Mouse (Mus musculus): ENCODE results near the gene Ctf2. TPM values are rescaled to one million over a fixed set of nuclear protein-coding genes. Genes with fewer than 3 reads are reported as not detected.
"Not testable (repeated sequence)": the region's sequence is repeated elsewhere in the genome, so short reads cannot be mapped to it uniquely, and the experiment has no call there.

The Ctf2 gene
- polyA plus RNA-seq, 1 experiment from 2014 or later, result 0.32 TPM

GRCm38 (mm10) chr7:127707957-127708206 is 24.1 kb downstream of the Ctf2 start:
- peaks cover 10% of the 10 kb centered on the region for H3K36me3 ChIP-seq (ENCODE audit: control insufficient read depth, insufficient read depth, low read length)
- 2% methylated on average over 5 of the region's 5 CpGs for WGBS
- no peak for ATAC-seq (ENCODE audit: insufficient number of reproducible peaks, low FRiP score, low TSS enrichment, low read depth)

GRCm38 (mm10) chr7:127707045-127707956 is 24.7 kb downstream of the Ctf2 start:
- peaks cover 20% of the 10 kb centered on the region for H3K4me1 ChIP-seq (ENCODE audit: control insufficient read depth, insufficient read depth, low read length)
- peak overlapping the region; percentile 95 for H3K27ac ChIP-seq (replicated peaks; ENCODE audit: low read depth, low read length)
- ATAC-seq (ENCODE audit: insufficient number of reproducible peaks, low FRiP score, low TSS enrichment, low read depth) (peak; percentile 35; the same call in 1 of the 2 replicates), DNase-seq (ENCODE audit: low spot score) (peak; percentile 69)
- no peaks in the 10 kb centered on the region for H3K27me3 ChIP-seq (ENCODE audit: control insufficient read depth, insufficient read depth, low read length)
- WGBS, result 13% methylated on average over 22 of the region's 22 CpGs
- peak overlapping the region; percentile 68 for H3K4me3 ChIP-seq (ENCODE audit: low read depth, low read length)
- H3K36me3 ChIP-seq (ENCODE audit: control insufficient read depth, insufficient read depth, low read length), result peaks cover 10% of the 10 kb centered on the region
- H3K4me2 ChIP-seq (ENCODE audit: low read depth, severe bottlenecking), result peak overlapping the region; percentile 86
- no peaks in the 10 kb centered on the region for H3K9me3 ChIP-seq (ENCODE audit: control insufficient read depth, low read length)
- peak overlapping the region; percentile 82 for H3K9ac ChIP-seq (ENCODE audit: low read length)

More at GRCm38 (mm10) chr7:127707957-127708206, 24.1 kb downstream of the Ctf2 start:
- Histone ChIP-seq H3K4me2 (ENCODE audit: low read depth, severe bottlenecking) (peak overlapping the region; percentile 86), H3K4me1 (ENCODE audit: control insufficient read depth, insufficient read depth, low read length) (peaks cover 20% of the 10 kb centered on the region), H3K9ac (ENCODE audit: low read length) (peak overlapping the region; percentile 82), H3K27ac (replicated peaks; ENCODE audit: low read depth, low read length) (peak overlapping the region; percentile 95), H3K27me3 (ENCODE audit: control insufficient read depth, insufficient read depth, low read length) (no peaks in the 10 kb centered on the region), H3K4me3 (ENCODE audit: low read depth, low read length) (peak overlapping the region; percentile 68), H3K9me3 (ENCODE audit: control insufficient read depth, low read length) (no peaks in the 10 kb centered on the region)
- no peak for DNase-seq (ENCODE audit: low spot score)

- H3K36me3 ChIP-seq (ENCODE audit: control insufficient read depth, insufficient read depth, low read length), result peaks cover 10% of the 10 kb centered on the region
- DNase-seq (ENCODE audit: low spot score) (no peak), ATAC-seq (ENCODE audit: insufficient number of reproducible peaks, low FRiP score, low TSS enrichment, low read depth) (no peak)
- no peak overlapping the region for H3K4me3 ChIP-seq (ENCODE audit: low read depth, low read length)
- 75% methylated on average over 4 of the region's 4 CpGs for WGBS
- no peak overlapping the region for H3K27ac ChIP-seq (replicated peaks; ENCODE audit: low read depth, low read length)
- no peaks in the 10 kb centered on the region for H3K27me3 ChIP-seq (ENCODE audit: control insufficient read depth, insufficient read depth, low read length)
- H3K9me3 ChIP-seq (ENCODE audit: control insufficient read depth, low read length), result no peaks in the 10 kb centered on the region
- H3K4me2 ChIP-seq (ENCODE audit: low read depth, severe bottlenecking), result no peak overlapping the region
- H3K9ac ChIP-seq (ENCODE audit: low read length), result no peak overlapping the region
- peaks cover 11% of the 10 kb centered on the region for H3K4me1 ChIP-seq (ENCODE audit: control insufficient read depth, insufficient read depth, low read length)
These were observed 26.3 kb downstream of the Ctf2 start for GRCm38 (mm10) chr7:127705706-127706105.

- WGBS, result 89% methylated on average over 6 of the region's 6 CpGs
- ATAC-seq (ENCODE audit: insufficient number of reproducible peaks, low FRiP score, low TSS enrichment, low read depth) (no peak), DNase-seq (ENCODE audit: low spot score) (no peak)
- Histone ChIP-seq H3K27ac (replicated peaks; ENCODE audit: low read depth, low read length) (no peak overlapping the region), H3K9me3 (ENCODE audit: control insufficient read depth, low read length) (no peaks in the 10 kb centered on the region), H3K27me3 (ENCODE audit: control insufficient read depth, insufficient read depth, low read length) (no peaks in the 10 kb centered on the region), H3K4me3 (ENCODE audit: low read depth, low read length) (no peak overlapping the region), H3K4me2 (ENCODE audit: low read depth, severe bottlenecking) (no peak overlapping the region), H3K4me1 (ENCODE audit: control insufficient read depth, insufficient read depth, low read length) (peaks cover 11% of the 10 kb centered on the region; the same call in 1 of the 2 replicates), H3K9ac (ENCODE audit: low read length) (no peak overlapping the region), H3K36me3 (ENCODE audit: control insufficient read depth, insufficient read depth, low read length) (peaks cover 15% of the 10 kb centered on the region)
These were observed 27.4 kb downstream of the Ctf2 start for GRCm38 (mm10) chr7:127704598-127704997.

- peaks cover 15% of the 10 kb centered on the region for H3K36me3 ChIP-seq (ENCODE audit: control insufficient read depth, insufficient read depth, low read length)
- WGBS, result 94% methylated on average over 8 of the region's 8 CpGs
These were observed 28.3 kb downstream of the Ctf2 start for GRCm38 (mm10) chr7:127703561-127704178.

GRCm38 (mm10) chr7:127700712-127701331 is 31.1 kb downstream of the Ctf2 start:
- no peaks in the 10 kb centered on the region for H3K4me1 ChIP-seq (ENCODE audit: control insufficient read depth, insufficient read depth, low read length)
- DNase-seq (ENCODE audit: low spot score), result no peak
- no peak for ATAC-seq (ENCODE audit: insufficient number of reproducible peaks, low FRiP score, low TSS enrichment, low read depth)

More at GRCm38 (mm10) chr7:127703561-127704178, 28.3 kb downstream of the Ctf2 start:
- Histone ChIP-seq H3K4me2 (ENCODE audit: low read depth, severe bottlenecking) (no peak overlapping the region), H3K4me1 (ENCODE audit: control insufficient read depth, insufficient read depth, low read length) (peaks cover 8% of the 10 kb centered on the region; the same call in 1 of the 2 replicates), H3K9ac (ENCODE audit: low read length) (no peak overlapping the region), H3K27ac (replicated peaks; ENCODE audit: low read depth, low read length) (no peak overlapping the region), H3K27me3 (ENCODE audit: control insufficient read depth, insufficient read depth, low read length) (no peaks in the 10 kb centered on the region), H3K9me3 (ENCODE audit: control insufficient read depth, low read length) (no peaks in the 10 kb centered on the region), H3K4me3 (ENCODE audit: low read depth, low read length) (no peak overlapping the region)
- ATAC-seq (ENCODE audit: insufficient number of reproducible peaks, low FRiP score, low TSS enrichment, low read depth), result no peak
- no peak for DNase-seq (ENCODE audit: low spot score)

GRCm38 (mm10) chr7:127698986-127699385 is 33.0 kb downstream of the Ctf2 start:
- Histone ChIP-seq H3K27me3 (ENCODE audit: control insufficient read depth, insufficient read depth, low read length) (no peaks in the 10 kb centered on the region), H3K9me3 (ENCODE audit: control insufficient read depth, low read length) (no peaks in the 10 kb centered on the region), H3K4me1 (ENCODE audit: control insufficient read depth, insufficient read depth, low read length) (no peaks in the 10 kb centered on the region), H3K27ac (replicated peaks; ENCODE audit: low read depth, low read length) (no peak overlapping the region), H3K36me3 (ENCODE audit: control insufficient read depth, insufficient read depth, low read length) (peaks cover 5% of the 10 kb centered on the region; the same call in 1 of the 2 replicates), H3K9ac (ENCODE audit: low read length) (no peak overlapping the region), H3K4me2 (ENCODE audit: low read depth, severe bottlenecking) (no peak overlapping the region), H3K4me3 (ENCODE audit: low read depth, low read length) (no peak overlapping the region)
- ATAC-seq (ENCODE audit: insufficient number of reproducible peaks, low FRiP score, low TSS enrichment, low read depth) (no peak), DNase-seq (ENCODE audit: low spot score) (no peak)
- 87% methylated on average over 6 of the region's 6 CpGs for WGBS

More at GRCm38 (mm10) chr7:127700712-127701331, 31.1 kb downstream of the Ctf2 start:
- peaks cover 11% of the 10 kb centered on the region for H3K36me3 ChIP-seq (ENCODE audit: control insufficient read depth, insufficient read depth, low read length)
- no peaks in the 10 kb centered on the region for H3K9me3 ChIP-seq (ENCODE audit: control insufficient read depth, low read length)
- 88% methylated on average over 3 of the region's 3 CpGs for WGBS
- H3K27ac ChIP-seq (replicated peaks; ENCODE audit: low read depth, low read length), result no peak overlapping the region
- no peaks in the 10 kb centered on the region for H3K27me3 ChIP-seq (ENCODE audit: control insufficient read depth, insufficient read depth, low read length)
- no peak overlapping the region for H3K4me2 ChIP-seq (ENCODE audit: low read depth, severe bottlenecking)
- no peak overlapping the region for H3K9ac ChIP-seq (ENCODE audit: low read length)
- no peak overlapping the region for H3K4me3 ChIP-seq (ENCODE audit: low read depth, low read length)

- H3K27me3 ChIP-seq (ENCODE audit: control insufficient read depth, insufficient read depth, low read length); H3K4me2 ChIP-seq (ENCODE audit: low read depth, severe bottlenecking); H3K27ac ChIP-seq (replicated peaks; ENCODE audit: low read depth, low read length); H3K36me3 ChIP-seq (ENCODE audit: control insufficient read depth, insufficient read depth, low read length); DNase-seq (ENCODE audit: low spot score); H3K4me3 ChIP-seq (ENCODE audit: low read depth, low read length); ATAC-seq (ENCODE audit: insufficient number of reproducible peaks, low FRiP score, low TSS enrichment, low read depth); H3K9ac ChIP-seq (ENCODE audit: low read length); H3K4me1 ChIP-seq (ENCODE audit: control insufficient read depth, insufficient read depth, low read length); H3K9me3 ChIP-seq (ENCODE audit: control insufficient read depth, low read length): not testable (repeated sequence)
- 95% methylated on average over 7 of the region's 7 CpGs for WGBS
These were observed 38.2 kb downstream of the Ctf2 start for GRCm38 (mm10) chr7:127693730-127694129.
